Mouse (Mus musculus): Measurements from ENCODE around the gene Shf.
"Not testable (repeated sequence)": the region's sequence is repeated elsewhere in the genome, so short reads cannot be mapped to it uniquely, and the experiment has no call there.

Gene Shf

DNA sequence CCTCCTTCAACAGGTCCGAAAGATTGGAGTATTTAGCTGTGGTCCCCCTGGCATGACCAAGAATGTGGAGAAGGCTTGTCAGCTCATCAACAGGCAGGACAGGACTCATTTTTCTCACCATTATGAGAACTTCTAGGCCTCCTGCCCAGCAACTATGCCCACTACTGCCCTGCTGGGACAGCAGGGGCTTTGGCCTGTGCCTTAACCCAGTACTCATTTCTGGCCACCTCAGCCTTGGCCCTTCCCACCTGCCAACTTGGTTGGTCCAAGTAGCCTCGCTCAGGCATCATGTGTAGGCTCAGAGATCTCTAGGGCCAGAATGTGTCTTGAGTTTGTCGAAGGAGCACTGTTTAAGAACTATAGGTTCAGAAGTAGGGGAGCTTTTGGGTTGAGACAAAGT lies 21.7 kb downstream of the Shf start:
- no peak for DNase-seq

DNA sequence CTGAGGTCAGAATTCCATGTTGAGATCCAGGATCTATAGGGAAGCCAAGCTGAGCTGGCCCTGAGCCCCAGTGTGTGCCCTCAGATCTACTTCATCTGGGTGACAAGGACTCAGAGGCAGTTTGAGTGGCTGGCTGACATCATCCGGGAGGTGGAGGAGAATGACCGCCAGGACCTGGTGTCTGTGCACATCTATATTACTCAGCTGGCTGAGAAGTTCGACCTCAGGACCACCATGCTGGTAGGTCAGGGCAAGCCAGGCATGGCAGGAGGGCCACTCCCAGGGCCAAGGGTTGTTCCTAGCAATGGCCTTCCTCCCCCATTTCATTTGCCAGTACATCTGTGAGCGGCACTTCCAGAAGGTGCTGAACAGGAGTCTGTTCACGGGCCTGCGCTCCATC lies 22.8 kb downstream of the Shf start:
- DNase-seq, result not testable (repeated sequence)

DNA sequence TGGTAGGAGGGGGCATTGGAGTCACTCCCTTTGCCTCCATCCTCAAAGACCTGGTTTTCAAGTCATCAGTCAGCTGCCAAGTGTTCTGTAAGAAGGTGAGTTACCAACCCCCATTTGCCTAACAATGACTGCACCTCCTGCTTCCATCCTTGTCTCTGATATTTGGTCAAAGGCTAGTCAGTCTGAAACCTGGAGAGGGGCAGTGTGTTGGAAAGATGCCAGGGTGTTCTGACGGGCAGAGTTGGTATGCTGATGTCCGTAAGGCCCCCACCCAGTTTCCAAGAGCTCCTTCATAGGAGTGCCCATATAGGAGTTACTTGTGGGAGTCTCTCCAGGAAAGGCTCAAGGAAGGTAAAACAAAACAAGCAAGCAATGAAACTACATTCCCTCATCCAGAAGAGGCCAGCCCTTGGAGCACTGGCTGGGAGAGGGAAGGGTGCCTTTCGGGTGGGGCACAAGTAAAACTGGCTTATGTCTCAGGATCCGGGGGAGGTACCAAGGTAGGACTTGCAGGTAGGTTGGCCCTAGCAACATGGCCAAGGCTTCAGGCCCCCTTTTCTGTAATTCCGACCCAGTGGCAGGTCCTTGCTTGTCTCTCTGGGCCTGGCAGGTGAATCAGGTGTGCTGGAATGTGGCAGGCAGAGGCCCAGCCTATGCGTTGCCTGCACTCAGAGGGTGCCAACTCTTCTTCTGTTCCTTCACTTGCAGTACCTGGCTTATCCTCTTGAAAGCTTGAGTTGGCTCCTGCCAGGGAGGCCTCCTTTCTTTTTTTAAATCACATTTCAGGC lies 23.7 kb downstream of the Shf start:
- no peak for DNase-seq

DNA sequence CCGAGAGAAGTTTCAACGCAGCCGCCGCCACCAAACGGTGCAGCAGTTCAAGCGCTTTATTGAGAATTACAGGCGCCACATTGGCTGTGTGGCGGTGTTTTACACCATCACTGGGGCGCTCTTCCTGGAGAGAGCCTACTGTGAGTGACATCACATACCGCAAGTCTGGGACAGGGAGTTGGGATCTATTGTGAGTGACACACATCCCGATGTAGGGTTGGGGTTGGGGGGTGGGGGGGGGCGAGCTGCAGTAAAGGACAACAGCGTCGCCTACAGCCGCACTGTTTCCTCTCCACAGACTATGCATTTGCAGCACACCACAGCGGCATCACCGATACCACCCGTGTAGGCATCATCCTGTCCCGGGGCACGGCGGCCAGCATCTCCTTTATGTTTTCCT lies 31.7 kb downstream of the Shf start:
- DNase-seq, result no peak

DNA sequence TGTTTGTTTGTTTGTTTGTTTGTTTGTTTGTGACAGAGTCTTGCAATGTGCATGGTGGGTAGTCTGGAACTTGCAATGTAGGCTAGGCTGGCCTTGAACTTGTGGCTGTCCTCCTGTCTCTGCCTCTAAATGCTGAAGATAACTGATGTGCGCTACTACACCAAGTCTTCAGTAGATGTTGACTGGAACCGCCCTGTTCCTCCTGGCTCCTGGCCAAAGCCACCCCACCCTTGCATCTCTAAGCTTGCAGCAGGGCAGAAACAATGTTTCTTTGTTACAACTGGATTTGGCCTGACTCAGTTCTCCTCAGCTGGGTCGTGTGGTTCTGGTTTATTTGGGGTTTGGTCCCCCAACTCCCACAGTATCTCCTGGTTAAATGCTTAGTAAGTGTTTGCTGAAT lies 34.8 kb downstream of the Shf start:
- DNase-seq, result peak; percentile 20

DNA sequence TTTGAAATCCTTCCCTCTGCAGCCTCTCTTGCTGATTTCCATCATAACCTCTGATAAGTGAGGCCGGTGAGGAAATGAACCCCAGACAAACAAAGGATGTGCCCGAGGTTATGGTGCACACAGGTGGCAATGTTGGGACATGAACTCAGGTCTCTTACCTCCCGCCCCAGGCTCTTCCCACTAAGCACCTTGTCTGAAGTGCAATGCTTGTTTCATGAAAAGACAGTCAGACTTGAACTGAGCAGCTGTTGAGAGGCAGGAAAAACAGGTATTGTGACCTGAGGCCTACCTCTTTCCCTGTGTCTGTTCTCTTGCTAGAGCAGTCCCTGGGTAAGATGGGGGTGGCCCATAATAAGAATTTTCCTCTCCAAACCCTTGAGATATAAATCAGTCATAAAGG lies 36.7 kb downstream of the Shf start:
- DNase-seq, result no peak

DNA sequence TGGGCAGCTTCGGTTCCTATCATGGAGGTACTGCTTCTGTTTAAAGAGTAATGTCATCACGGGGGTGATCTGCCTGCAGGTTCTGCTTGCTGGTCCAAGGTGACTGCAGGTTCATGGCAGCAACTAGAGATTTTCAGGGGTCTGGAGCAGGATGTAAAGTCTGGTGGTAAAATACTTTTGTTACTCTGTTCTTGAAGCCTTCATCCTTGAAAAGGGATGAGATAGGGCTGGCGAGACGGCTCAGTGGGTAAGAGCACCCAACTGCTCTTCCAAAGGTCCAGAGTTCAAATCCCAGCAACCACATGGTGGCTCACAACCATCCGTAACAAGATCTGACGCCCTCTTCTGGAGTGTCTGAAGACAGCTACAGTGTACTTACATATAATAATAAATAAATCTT lies 38.6 kb downstream of the Shf start:
- not testable (repeated sequence) for DNase-seq

DNA sequence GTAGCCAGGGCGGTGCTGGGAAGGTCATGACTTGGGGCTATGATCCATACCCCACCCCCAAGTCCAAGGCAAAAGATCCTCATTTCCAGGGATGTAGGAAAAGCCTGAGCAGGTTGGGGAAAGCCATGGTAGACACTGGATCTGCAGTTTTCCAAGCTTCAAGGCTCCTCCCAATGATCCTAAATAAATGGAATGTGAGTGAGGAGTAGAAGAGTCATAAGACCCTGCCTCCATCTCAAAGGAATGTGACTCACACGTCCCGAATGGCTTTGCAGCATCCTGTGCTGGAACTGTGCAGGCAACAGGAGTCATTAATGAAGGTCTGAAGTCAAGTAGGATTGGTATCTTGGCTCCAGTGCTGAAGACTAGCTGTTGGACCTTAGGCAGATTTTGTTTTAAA lies 41.0 kb downstream of the Shf start:
- no peak for DNase-seq

DNA sequence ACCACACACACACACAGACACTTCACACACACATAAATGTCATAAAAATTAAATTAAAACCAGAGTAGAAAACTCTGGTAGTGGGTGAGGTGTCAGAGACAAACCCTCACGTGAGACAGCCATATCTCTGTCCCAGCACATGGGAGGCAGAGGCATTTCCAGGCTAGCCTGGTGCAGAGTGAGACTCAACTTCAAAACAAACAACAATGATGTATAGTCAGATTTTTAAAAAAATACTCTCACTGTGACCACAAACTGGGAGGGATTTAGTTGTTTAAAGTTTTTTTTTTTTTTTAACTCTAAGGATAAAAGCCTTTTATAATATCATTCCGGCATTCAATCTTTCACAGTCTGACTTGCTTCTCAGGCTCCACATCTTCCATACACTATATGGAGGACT lies 43.6 kb downstream of the Shf start:
- no peak for DNase-seq

DNA sequence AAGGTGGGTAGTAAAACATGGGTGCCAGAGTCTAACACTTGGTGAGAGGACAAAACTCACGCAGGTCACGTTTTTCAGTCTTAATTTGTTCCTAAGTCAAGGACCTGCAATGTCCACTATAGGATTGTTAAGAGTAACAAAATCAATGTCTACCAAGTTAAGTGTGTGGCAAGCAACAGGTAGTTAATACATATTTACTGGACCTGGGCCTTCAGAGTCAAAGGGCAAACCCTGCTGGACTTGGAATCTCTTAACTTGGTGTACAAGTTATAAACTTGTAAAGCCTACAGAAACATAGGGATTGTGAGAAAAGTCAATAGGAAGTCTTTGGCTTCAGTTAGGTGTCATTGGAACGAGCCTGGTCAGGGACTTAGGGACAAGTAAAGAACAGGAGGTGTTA lies 44.4 kb downstream of the Shf start:
- DNase-seq, result no peak

DNA sequence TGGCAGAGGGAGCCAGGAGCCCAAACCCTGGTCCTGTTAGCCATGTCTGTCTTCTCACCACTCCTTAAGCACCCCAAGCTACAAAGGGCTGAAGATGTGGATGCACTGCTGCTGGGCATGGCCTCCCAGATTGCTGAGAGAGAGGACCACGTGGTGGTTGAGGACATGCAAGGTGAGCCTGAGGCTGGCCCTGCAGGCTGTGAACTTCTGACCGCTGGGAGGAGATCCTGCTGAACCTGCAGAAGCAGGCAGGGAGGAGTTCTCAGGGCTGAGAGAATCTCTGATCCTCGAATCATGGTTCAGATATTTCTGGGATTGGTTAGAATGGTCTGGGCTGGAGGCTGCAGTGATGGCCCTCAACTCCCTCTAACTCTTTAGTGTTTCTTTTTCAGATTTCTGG lies 45.0 kb downstream of the Shf start:
- DNase-seq, result no peak

DNA sequence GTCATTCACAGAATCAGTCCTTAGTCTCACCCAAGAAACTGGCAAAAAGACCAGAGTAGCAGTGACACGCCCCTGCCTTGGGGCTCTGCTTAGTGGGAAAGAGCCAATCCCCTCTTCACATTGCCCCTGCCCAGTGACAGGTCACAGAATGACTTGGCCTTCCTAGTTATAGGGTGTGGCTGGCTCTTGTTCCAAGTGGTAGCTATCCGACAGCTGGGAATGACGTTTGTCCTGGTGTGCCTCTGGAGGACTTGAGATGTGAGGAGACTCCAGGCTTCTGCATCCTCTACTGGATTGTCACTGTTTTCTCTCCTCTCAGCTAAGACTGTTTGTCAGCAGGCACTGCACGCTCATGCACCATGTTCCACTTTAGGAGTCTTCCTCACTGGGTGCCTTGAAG lies 51.6 kb downstream of the Shf start:
- no peak for DNase-seq

DNA sequence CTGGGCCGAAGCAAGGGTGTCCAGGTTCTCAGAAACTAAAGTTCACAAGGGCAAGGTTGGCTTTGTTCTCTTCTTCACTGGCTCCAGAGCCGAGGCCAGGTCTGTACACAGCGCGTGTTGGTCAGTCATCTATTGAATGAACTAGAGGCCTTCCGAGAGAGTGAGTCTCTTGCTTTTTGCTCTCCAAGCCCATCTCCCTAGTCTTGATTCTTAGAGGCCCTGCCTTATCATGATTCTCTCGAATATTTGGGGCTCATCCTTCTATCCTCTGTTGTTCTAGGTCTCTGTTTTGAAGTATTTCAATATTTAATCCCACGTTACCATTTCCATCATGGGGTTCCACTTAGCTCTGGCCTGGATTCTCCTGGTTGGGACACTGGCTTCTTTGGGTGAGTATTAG lies 53.6 kb downstream of the Shf start, which contains the start of gene Duox1:
TSS of gene Duox1 (plus strand) at position 301 of the 400 bp plus-strand sequence.
- no peak for DNase-seq

DNA sequence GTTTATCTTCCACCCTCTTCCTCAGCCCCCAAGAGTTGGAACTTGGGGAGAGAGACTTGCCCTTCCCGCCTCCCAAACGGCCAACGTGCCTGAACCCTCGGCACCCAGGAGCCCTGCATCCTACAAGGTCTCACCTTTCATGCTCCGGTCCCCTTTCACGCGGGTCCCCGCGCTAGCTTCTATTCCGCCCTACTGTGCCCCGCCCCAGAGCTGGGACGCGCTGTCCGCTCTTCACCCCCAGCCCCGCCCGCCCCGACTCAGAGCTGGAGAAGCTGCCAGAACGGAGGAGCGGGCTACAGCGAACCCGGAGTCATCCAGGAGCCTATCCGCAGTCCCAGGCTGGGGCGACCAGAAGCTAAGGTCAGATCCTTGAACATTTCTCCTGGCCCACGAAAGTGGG lies 55.4 kb downstream of the Shf start, which contains the start of gene Duoxa1:
TSS of gene Duoxa1 (minus strand) at position 195 of the 400 bp plus-strand sequence.
- no peak for DNase-seq

DNA sequence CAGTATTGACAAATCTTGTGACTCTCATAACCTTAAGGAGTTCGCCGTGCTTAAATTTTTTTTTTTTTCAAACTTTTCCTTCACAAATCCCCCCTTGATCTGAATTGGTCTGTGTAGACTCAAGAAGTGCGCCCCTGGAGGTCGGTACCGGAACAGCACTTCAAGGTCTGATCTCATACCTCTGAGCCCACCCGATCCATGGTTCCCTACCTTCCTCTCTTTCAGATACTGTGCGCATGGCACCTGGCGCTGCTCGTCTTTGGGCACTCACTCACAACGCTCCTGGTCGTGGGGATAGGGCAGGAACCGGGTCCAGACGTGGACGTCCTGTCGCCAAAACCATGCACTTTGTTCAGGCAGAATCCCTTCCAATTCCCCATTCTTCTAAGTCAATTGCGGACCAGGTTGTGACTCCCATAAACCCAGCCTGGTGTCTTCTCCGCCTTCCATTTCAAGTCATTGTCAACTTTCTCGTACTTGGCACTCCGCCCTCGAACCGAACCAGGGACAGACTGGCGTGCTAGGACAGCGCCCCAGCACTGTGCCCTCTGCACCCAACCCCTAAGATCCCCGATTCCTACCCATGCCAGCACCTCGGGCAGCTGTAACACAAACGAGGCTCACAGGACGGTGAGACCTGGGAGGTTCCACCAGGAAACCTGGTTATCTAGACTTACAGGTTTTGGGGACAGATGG lies 56.1 kb downstream of the Shf start:
- peak; percentile 74 for DNase-seq

DNA sequence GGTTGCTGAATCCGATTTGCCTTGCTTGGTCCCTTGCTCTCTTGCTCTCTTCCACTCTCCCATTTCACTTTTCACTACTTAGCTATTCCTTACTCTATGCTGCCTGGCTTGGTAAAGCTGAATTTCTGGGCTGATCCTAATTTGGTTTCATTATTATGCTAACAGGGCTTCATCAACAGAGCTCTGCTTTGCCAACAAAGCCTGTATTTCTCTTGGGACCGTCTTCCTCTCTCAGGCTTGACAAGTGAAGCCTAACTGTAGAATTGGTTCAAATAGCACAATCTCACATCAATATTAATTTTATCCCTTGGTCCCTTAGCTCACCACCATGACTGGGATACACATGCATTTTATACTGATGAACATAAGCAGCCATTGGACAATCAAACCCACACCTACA lies 57.4 kb downstream of the Shf start:
- no peak for DNase-seq

DNA sequence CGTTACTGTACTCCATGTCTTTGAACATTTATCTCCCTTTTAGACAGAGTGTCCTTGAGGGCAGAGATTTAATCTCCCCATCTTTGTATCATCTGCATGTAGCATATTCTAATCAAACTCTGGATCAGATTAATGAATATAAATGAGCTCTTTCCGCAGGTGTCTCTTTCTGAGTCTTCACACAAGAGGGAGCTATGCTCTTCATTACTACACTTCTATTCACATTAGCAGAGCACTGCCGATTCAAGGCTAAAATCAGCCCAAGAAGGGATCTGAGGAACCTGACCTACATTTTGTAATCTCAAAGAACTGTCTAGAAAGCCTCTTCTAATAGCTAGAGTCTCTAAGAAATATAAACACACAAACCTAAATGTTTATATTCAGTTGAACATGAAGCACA lies 59.3 kb downstream of the Shf start:
- DNase-seq, result no peak

DNA sequence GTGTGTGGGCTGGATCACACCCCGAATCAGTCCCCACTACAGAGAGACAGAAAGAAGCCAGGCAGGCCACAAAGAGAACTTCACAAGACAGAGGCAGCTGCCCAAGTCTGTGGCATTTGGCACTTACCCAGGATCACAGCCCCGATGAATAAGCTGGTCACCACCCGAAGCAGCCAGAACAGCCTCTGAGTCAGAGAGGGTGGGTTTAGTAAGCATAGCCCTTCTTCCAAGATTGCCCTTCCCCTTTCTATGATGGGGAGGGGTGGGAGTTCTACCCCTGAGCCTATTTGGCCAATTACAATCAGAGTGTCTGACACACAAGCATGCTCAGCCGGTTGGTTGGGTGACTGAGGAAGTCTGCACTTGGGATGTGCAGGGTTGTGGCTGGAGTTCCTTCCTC lies 62.8 kb downstream of the Shf start:
- no peak for DNase-seq

DNA sequence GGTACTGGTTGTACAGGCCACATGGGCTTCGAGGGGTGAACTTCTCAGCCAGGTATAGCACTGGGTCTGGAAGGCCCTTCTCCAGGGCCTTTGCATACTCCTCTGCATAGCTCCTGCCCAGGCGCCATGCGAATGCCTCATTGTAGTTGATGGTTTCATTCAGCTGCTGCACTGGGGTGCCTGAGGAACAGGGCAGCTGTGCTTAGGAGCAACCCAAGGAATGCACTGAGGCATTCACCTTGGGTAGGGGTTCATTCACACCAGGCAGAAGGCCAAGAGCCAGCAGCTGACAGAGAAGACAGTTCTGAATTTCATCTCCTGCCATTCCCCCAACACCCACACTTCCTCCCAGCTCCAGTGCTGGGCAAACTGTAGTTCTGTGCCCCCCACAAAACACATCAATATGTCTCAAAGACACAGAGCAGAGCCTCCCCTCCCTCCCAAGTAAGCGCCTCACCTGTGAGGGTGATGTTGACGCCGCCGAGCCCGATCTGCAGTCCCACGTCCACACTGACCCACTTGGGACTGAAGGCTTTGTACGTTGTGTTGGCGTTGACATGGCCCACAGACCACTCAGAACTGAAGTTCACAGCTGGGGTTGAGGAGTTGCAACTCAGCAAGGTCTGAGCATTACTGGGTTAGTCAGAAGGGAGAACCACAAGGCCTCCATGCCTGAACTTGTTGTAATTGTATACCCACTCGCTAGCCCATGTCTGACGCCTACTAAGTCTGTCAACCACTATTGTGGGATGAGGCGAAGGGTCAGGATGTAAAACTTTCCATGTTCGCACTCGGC lies 63.7 kb downstream of the Shf start:
- DNase-seq, result no peak

DNA sequence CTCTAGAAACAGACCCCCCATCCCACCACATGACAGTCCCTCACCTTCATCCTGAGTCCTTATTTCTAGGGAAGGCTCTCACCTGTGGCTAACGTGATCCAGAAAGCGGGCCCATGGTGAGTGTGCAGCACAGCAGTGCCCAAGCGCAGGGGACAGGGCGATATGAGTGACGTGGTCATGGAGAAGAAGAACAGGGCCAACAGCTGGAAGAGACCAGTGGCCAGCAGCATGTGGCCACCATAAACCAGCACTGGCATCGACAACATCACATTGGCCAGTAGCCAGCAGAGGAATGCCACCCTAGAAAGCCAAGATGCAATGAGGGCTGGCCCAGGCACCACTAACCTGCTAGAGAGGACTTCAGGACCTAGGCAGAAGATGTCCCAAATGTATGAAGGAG lies 64.4 kb downstream of the Shf start:
- DNase-seq, result no peak

DNA sequence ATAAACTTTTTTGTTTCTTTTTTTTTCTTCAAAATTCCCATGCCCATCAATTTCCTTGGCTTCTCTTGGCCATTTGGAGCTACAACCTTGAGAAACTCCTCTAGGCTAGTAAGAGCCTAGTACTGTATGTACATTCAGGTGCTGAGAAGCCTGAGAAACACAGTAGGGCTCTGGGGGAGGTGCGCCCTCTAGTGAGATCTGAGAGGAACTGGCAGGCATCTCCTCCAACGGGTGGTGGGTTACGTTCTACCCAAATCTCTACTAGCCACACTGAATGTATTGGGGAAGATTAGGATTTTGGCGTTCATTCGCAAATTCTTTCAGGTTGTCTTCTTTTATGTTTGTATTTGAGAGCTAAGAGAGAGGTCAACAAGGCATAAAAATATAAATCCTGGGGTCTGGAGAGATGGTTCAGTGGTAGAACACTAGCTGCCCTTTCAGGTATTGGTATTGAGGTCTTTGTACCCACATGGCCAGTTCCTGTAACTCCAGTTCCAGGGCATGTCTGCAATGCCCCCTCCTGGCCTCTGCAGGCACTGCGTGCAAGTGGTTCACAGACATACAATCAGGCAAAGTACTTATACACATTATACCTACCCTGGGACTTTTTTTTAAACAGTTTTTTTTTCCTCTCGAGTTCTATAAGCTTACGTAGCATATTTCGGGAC lies 66.3 kb downstream of the Shf start:
- peak; percentile 74 for DNase-seq

DNA sequence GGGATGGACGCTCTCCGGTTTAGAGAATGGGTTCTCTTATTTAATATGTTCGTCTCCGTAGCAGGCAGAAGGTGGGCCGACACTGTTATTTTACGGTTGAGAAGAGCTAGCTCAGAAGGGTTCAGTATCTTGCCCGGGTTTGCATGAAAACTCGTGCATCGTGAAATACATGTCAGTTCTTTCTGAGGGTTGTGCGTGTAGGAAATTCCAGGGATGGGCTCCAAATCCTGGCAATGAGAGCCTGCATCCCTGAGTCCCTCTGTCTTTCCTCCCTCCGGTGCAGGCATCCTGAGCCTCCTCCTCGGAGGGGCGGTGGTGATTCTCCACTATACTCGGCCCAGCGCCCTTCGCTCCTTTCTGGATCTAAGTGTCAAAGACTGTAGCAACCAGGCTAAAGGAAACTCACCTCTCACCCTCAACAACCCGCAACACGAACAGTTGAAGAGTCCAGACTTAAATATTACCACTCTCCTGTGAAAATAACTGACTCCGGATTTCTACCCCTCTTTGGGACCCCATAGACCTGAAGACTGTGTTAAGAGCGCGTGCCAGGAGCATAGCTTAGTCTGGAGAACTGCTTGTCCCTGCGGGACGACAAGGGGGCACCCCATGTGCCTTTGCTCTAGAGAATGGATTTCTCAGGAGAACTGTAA lies 66.9 kb downstream of the Shf start:
- DNase-seq, result no peak
